Mouse (Mus musculus) frontal cortex, postnatal 36 days (tissue): Measurements from ENCODE around the gene Slc5a1.
A peak's percentile ranks its signal among the peaks of the same experiment; 100 is the strongest.

Experiments
- DNase-seq, 2 experiments: peaks; one replicate each; pipeline ENCODE4 v3.0.0; 2022; ENCODE audit warnings: low spot score in 2 of 2

Gene Slc5a1

GRCm38 (mm10) chr5:33193567-33193966 is 89.5 kb downstream of the Slc5a1 start:
- no peak for DNase-seq

- DNase-seq = no peak
These were observed 91.3 kb downstream of the Slc5a1 start for GRCm38 (mm10) chr5:33195246-33195852.

- DNase-seq = no peak
These were observed 96.1 kb downstream of the Slc5a1 start for GRCm38 (mm10) chr5:33200071-33200470.

GRCm38 (mm10) chr5:33201697-33202096 is 97.7 kb downstream of the Slc5a1 start:
- DNase-seq = no peak

GRCm38 (mm10) chr5:33202516-33203170 is 98.6 kb downstream of the Slc5a1 start:
- no peak for DNase-seq

- DNase-seq = no peak
These were observed 99.1 kb downstream of the Slc5a1 start for GRCm38 (mm10) chr5:33203171-33203565.

- DNase-seq = peak; percentile 76 to 81
These were observed 99.7 kb downstream of the Slc5a1 start for GRCm38 (mm10) chr5:33203691-33204242.

GRCm38 (mm10) chr5:33204284-33204683 is 100.3 kb downstream of the Slc5a1 start:
- no peak for DNase-seq

GRCm38 (mm10) chr5:33206328-33206727 is 102.3 kb downstream of the Slc5a1 start:
- no peak for DNase-seq

- no peak for DNase-seq
These were observed 103.1 kb downstream of the Slc5a1 start for GRCm38 (mm10) chr5:33207136-33207535.

- no peak for DNase-seq
These were observed 104.7 kb downstream of the Slc5a1 start for GRCm38 (mm10) chr5:33208533-33209245.

GRCm38 (mm10) chr5:33210515-33210914 is 106.5 kb downstream of the Slc5a1 start:
- no peak for DNase-seq

- DNase-seq = no peak
These were observed 107.2 kb downstream of the Slc5a1 start for GRCm38 (mm10) chr5:33211254-33211653.
